Mouse (Mus musculus) myocyte (in vitro differentiated cells): Measurements from ENCODE around the gene Whrn. TPM values are rescaled to one million over a fixed set of nuclear protein-coding genes. Genes with fewer than 3 reads are reported as not detected.
A peak's percentile ranks its signal among the peaks of the same experiment; 100 is the strongest.

Experiments used
- H3K27me3 ChIP-seq: one replicate; pipeline ENCODE4 v1.6.1; 2011; ENCODE audit not compliant: control insufficient read depth, insufficient read depth, insufficient read length
- H3K36me3 ChIP-seq: one replicate; pipeline ENCODE4 v1.6.1; 2011; ENCODE audit not compliant: control insufficient read depth, insufficient read depth
- H3K4me2 ChIP-seq: one replicate; pipeline ENCODE4 v1.6.1; 2011; ENCODE audit warnings: low read depth, control low read depth
- H3K4me3 ChIP-seq: one replicate; pipeline ENCODE4 v1.5.1; 2011; ENCODE audit warnings: mild to moderate bottlenecking, control low read depth, moderate library complexity
- H3K79me2 ChIP-seq: one replicate; pipeline ENCODE4 v1.6.1; 2011; ENCODE audit not compliant: control insufficient read depth, insufficient read depth
- H3ac ChIP-seq: one replicate; pipeline ENCODE4 v1.6.1; 2011; ENCODE audit not compliant: control insufficient read depth, insufficient read length
- CEBPB ChIP-seq: IDR thresholded peaks from 2 replicates; pipeline ENCODE4 v1.6.1; 2011; ENCODE audit warnings: mild to moderate bottlenecking, moderate library complexity; ENCODE audit not compliant: poor library complexity, insufficient read depth, severe bottlenecking
- E2F4 ChIP-seq: IDR thresholded peaks from one replicate; pipeline ENCODE4 v1.6.1; 2011; ENCODE audit warnings: mild to moderate bottlenecking, control low read depth, moderate library complexity; ENCODE audit not compliant: insufficient read depth
- MAX ChIP-seq: IDR thresholded peaks from one replicate; pipeline ENCODE4 v1.6.1; 2011; ENCODE audit warnings: low read depth, mild to moderate bottlenecking, control low read depth
- MYOD1 ChIP-seq, 3 experiments: IDR thresholded peaks; one replicate each; pipeline ENCODE4 v1.6.1; 2011; ENCODE audit warnings: control low read depth in 2 of 3, low read depth in 2 of 3, mild to moderate bottlenecking in 2 of 3, moderate library complexity in 1 of 3; ENCODE audit not compliant: insufficient read length in 2 of 3, control insufficient read depth in 1 of 3
- MYOG ChIP-seq, 3 experiments: IDR thresholded peaks; one replicate each; pipeline ENCODE4 v1.6.1; 2011; ENCODE audit warnings: control low read depth in 2 of 3, low read depth in 2 of 3, mild to moderate bottlenecking in 2 of 3; ENCODE audit not compliant: insufficient read length in 2 of 3, control insufficient read depth in 1 of 3, insufficient read depth in 1 of 3
- POLR2A ChIP-seq: IDR thresholded peaks from one replicate; pipeline ENCODE4 v1.6.1; 2011; ENCODE audit warnings: low read depth, mild to moderate bottlenecking, control low read depth, moderate library complexity; ENCODE audit not compliant: insufficient read length
- POLR2AphosphoS2 ChIP-seq: IDR thresholded peaks from one replicate; pipeline ENCODE4 v1.6.1; 2011; ENCODE audit warnings: low read depth, control low read depth; ENCODE audit not compliant: insufficient read length
- REST ChIP-seq: IDR thresholded peaks from one replicate; pipeline ENCODE4 v1.6.1; 2011; ENCODE audit warnings: mild to moderate bottlenecking, control low read depth, moderate library complexity; ENCODE audit not compliant: insufficient read depth, insufficient read length
- SRF ChIP-seq: IDR thresholded peaks from one replicate; pipeline ENCODE4 v1.6.1; 2011; ENCODE audit warnings: low read depth; ENCODE audit not compliant: control insufficient read depth, insufficient read length
- TCF12 ChIP-seq: IDR thresholded peaks from one replicate; pipeline ENCODE4 v1.6.1; 2011; ENCODE audit warnings: mild to moderate bottlenecking, control low read depth; ENCODE audit not compliant: poor library complexity, insufficient read depth, severe bottlenecking
- TCF3 ChIP-seq: IDR thresholded peaks from one replicate; pipeline ENCODE4 v1.6.1; 2011; ENCODE audit warnings: low read depth, control low read depth; ENCODE audit not compliant: insufficient read length
- USF1 ChIP-seq: IDR thresholded peaks from one replicate; pipeline ENCODE4 v1.6.1; 2011; ENCODE audit warnings: low read depth, mild to moderate bottlenecking, control low read depth, moderate library complexity
- polyA plus RNA-seq: library from polyadenylated mRNA; unstranded; fragments of >200 nt; fragmentation: generic; extraction: Trizol; gene quantifications from one replicate; pipeline ENCODE4 v1.2.1, GENCODE M21; 2012; ENCODE audit warnings: missing spikeins

Whrn gene
- polyA plus RNA-seq, 1 experiment = 18.8 TPM

DNA sequence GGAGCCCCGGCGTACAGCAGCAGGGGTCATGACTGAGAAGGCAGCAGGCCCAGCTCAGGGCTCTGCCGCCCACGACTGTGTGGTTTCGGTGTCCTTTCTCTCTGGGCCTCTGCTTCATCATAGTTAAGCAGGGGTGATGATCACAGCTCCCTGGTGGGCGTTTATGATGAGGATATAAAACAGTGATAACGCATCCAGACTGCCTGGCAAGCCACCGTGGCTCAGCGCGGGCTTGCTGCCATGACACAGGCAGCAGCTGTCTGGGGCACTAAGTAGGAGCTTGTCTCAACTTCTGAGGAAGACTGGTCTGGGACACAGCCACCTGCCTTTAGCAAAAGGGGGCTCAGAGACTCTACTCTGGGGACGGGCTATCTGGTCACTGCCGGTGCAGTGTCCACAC, 112.3 kb downstream of the Whrn start:
- no peak overlapping the region for H3ac ChIP-seq
- H3K36me3 ChIP-seq = peaks cover 32% of the 10 kb centered on the region
- no peaks in the 10 kb centered on the region for H3K27me3 ChIP-seq
- H3K79me2 ChIP-seq = no peaks in the 10 kb centered on the region
- peak in 2 of 3 experiments; percentile 92 to 94 for TF ChIP-seq MYOD1 (IDR thresholded peaks at IDR 0.05; ENCODE audit: control insufficient read depth in 1 of 3, insufficient read length in 2 of 3, low read depth in 2 of 3)
- TF ChIP-seq MAX = no peak
- no peak for TF ChIP-seq E2F4
- peak; percentile 2 for TF ChIP-seq TCF12
- peak; percentile 65 to 79 (median 75) for TF ChIP-seq MYOG (IDR thresholded peaks at IDR 0.05; ENCODE audit: control insufficient read depth in 1 of 3, insufficient read depth in 1 of 3, insufficient read length in 2 of 3, low read depth in 2 of 3)
- H3K4me3 ChIP-seq = no peak overlapping the region
- peak overlapping the region; percentile 30 for H3K4me2 ChIP-seq

DNA sequence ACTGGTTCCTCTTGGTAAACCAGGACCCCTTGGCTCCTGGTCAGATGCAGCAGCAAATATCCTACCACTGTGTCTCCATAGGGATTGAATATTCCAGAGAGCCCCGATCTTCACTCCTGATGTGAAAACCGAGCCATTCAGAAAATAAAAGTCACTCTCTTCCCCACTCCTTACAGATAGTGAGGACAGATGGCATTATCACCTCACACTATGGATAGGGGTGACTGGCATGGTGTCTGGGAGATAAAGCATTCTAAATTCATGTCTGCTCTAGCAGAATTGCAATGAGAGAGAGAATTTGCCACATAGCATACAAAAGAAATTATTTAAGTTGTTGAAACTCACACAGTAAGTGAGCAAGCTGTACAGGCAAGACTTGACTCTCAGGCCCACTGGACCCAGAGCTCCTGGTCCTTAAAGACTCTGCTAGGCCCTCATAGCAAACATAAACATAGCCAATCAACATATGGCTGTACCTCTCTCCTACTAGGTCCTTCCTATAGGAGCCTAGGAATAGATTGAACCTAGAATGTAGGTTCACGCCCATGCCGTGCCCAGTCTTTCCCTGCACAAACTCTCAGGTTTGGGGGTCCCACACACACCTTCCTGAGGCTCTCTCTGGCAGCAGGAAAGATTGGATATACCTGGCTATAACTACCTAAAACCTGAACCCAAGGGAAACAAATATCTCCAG, 113.0 kb downstream of the Whrn start:
- no peak overlapping the region for H3K4me3 ChIP-seq
- no peak overlapping the region for H3ac ChIP-seq
- peaks cover 32% of the 10 kb centered on the region for H3K36me3 ChIP-seq
- no peaks in the 10 kb centered on the region for H3K27me3 ChIP-seq
- H3K79me2 ChIP-seq = no peaks in the 10 kb centered on the region
- H3K4me2 ChIP-seq = no peak overlapping the region
- no peak for TF ChIP-seq USF1
- no peak for TF ChIP-seq POLR2A
- TF ChIP-seq E2F4 = no peak
- TF ChIP-seq MYOD1 (IDR thresholded peaks at IDR 0.05; ENCODE audit: control insufficient read depth in 1 of 3, insufficient read length in 2 of 3, low read depth in 2 of 3) = no peak
- TF ChIP-seq REST = no peak
- no peak for TF ChIP-seq SRF

DNA sequence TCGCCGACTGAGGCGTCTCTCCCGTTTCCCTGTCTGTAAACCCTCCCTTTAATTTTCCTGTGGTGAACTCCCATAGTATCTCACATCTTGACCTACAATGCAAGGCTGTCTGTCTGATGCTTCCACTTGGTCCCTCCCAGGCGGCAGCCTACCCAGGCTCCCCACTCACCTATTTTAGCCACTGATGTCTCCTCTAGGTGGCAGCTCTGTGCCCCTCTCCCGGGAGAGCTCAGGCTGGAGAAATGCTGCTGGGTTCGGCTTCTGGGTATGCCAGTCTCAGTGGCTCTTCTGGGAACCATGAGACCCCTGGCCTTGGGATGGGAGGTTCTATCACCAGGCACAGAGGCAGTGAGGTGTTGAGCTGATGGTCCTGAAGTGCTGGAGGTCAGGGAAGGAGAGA, 118.3 kb downstream of the Whrn start:
- H3K4me2 ChIP-seq = no peak overlapping the region
- H3K4me3 ChIP-seq = no peak overlapping the region
- no peaks in the 10 kb centered on the region for H3K27me3 ChIP-seq
- H3ac ChIP-seq = no peak overlapping the region
- H3K79me2 ChIP-seq = no peaks in the 10 kb centered on the region
- H3K36me3 ChIP-seq = peaks cover 50% of the 10 kb centered on the region
- TF ChIP-seq CEBPB (no peak), MYOG (IDR thresholded peaks at IDR 0.05; ENCODE audit: control insufficient read depth in 1 of 3, insufficient read depth in 1 of 3, insufficient read length in 2 of 3, low read depth in 2 of 3) (no peak), TCF3 (no peak), E2F4 (no peak), REST (no peak)

DNA sequence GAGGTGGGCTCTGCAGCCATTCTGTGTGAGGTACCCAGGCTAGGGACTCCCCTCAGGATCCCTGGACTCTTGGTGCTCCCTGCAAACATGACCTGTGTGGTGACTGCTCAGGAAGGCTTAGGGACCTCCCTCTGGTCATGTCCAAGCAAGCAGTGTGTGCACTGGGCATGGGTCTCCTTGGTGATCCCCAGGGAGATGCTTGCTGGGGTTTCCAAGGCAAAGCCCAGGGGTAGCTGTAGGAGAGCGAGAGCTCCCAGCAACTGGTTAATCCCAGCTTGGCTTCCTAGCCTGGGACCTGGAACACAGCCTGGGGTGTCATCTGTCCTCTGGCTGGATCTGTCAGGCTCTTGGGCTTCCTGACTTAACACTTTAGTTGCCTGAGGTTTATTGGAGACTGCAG, 120.4 kb downstream of the Whrn start:
- H3K4me2 ChIP-seq = no peak overlapping the region
- TF ChIP-seq MAX = no peak
- no peak for TF ChIP-seq MYOG (IDR thresholded peaks at IDR 0.05; ENCODE audit: control insufficient read depth in 1 of 3, insufficient read depth in 1 of 3, insufficient read length in 2 of 3, low read depth in 2 of 3)
- no peak for TF ChIP-seq TCF12
- no peak for TF ChIP-seq E2F4
- no peak for TF ChIP-seq MYOD1 (IDR thresholded peaks at IDR 0.05; ENCODE audit: control insufficient read depth in 1 of 3, insufficient read length in 2 of 3, low read depth in 2 of 3)
- TF ChIP-seq SRF = no peak
- H3ac ChIP-seq = no peak overlapping the region
- no peaks in the 10 kb centered on the region for H3K79me2 ChIP-seq
- H3K4me3 ChIP-seq = no peak overlapping the region
- H3K36me3 ChIP-seq = peaks cover 41% of the 10 kb centered on the region
- no peaks in the 10 kb centered on the region for H3K27me3 ChIP-seq

DNA sequence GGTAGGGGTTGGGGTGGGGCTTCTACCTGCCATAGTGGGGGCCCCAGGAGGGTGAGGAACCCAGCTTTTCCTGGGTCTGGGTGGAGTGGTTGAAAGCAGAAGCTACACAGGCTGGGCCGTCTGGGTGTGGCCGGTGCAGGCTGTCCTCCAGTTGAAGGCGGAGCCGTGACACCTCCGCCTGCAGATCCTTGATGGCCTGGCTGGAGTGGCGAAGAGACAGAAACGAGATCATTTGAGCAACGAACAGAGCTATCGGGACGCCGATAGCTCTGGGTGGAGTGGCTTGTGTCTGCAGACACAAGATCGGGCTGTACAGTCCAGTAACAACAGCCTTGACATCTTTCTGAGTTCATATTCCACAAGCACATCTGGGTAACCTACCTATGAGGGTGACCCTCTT, 121.5 kb downstream of the Whrn start:
- Histone ChIP-seq H3K36me3 (peaks cover 33% of the 10 kb centered on the region), H3K4me2 (no peak overlapping the region), H3K79me2 (no peaks in the 10 kb centered on the region), H3ac (no peak overlapping the region), H3K27me3 (no peaks in the 10 kb centered on the region), H3K4me3 (no peak overlapping the region)
- TF ChIP-seq MYOG (IDR thresholded peaks at IDR 0.05; ENCODE audit: control insufficient read depth in 1 of 3, insufficient read depth in 1 of 3, insufficient read length in 2 of 3, low read depth in 2 of 3) (no peak), SRF (no peak), TCF3 (no peak), E2F4 (no peak), USF1 (no peak), POLR2AphosphoS2 (no peak), CEBPB (no peak), MAX (no peak), POLR2A (no peak), MYOD1 (IDR thresholded peaks at IDR 0.05; ENCODE audit: control insufficient read depth in 1 of 3, insufficient read length in 2 of 3, low read depth in 2 of 3) (no peak), TCF12 (no peak), REST (no peak)
